Mouse (Mus musculus) heart, adult 9 months (tissue): Measurements from ENCODE around the gene Tom1l2.
A peak's percentile ranks its signal among the peaks of the same experiment; 100 is the strongest.

Experiments used
- DNase-seq, 2 experiments: peaks; one replicate each; pipeline ENCODE4 v3.0.0; 2022; ENCODE audit warnings: low spot score in 2 of 2

Tom1l2 gene

GRCm38 (mm10) chr11:60264651-60265050 lies 88.1 kb downstream of the Tom1l2 start:
- DNase-seq = no peak

GRCm38 (mm10) chr11:60262396-60262795 lies 90.3 kb downstream of the Tom1l2 start:
- no peak for DNase-seq

GRCm38 (mm10) chr11:60260743-60261142 lies 92.0 kb downstream of the Tom1l2 start:
- no peak for DNase-seq

GRCm38 (mm10) chr11:60257696-60258095 lies 95.0 kb downstream of the Tom1l2 start:
- DNase-seq = no peak

- DNase-seq = no peak
Measured at GRCm38 (mm10) chr11:60256713-60257112, 96.0 kb downstream of the Tom1l2 start.

- peak; percentile 41 to 45 for DNase-seq
Measured at GRCm38 (mm10) chr11:60256176-60256681, 96.5 kb downstream of the Tom1l2 start.

- no peak for DNase-seq
Measured at GRCm38 (mm10) chr11:60255639-60256038, 97.1 kb downstream of the Tom1l2 start.

- DNase-seq = no peak
Measured at GRCm38 (mm10) chr11:60255181-60255580, 97.5 kb downstream of the Tom1l2 start.

GRCm38 (mm10) chr11:60254308-60254707 lies 98.4 kb downstream of the Tom1l2 start:
- DNase-seq = peak in 1 of 2 experiments; percentile 48

GRCm38 (mm10) chr11:60253546-60253945 lies 99.2 kb downstream of the Tom1l2 start:
- DNase-seq = no peak

- DNase-seq = peak; percentile 38 to 46
Measured at GRCm38 (mm10) chr11:60250971-60251643, 101.6 kb downstream of the Tom1l2 start.

GRCm38 (mm10) chr11:60249885-60250284 lies 102.8 kb downstream of the Tom1l2 start:
- no peak for DNase-seq

GRCm38 (mm10) chr11:60248596-60249404 lies 103.9 kb downstream of the Tom1l2 start:
- DNase-seq = no peak

GRCm38 (mm10) chr11:60247753-60248550 lies 104.8 kb downstream of the Tom1l2 start:
- DNase-seq = no peak

- DNase-seq = no peak
Measured at GRCm38 (mm10) chr11:60246077-60246476, 106.6 kb downstream of the Tom1l2 start.

- DNase-seq = no peak
Measured at GRCm38 (mm10) chr11:60244503-60245143, 108.1 kb downstream of the Tom1l2 start.

GRCm38 (mm10) chr11:60240509-60240908 lies 112.2 kb downstream of the Tom1l2 start:
- no peak for DNase-seq

- no peak for DNase-seq
Measured at GRCm38 (mm10) chr11:60235351-60235750, 117.4 kb downstream of the Tom1l2 start.

- peak; percentile 46 to 53 for DNase-seq
Measured at GRCm38 (mm10) chr11:60233235-60233634, 119.5 kb downstream of the Tom1l2 start.

GRCm38 (mm10) chr11:60232441-60233058 lies 120.2 kb downstream of the Tom1l2 start:
- no peak for DNase-seq

GRCm38 (mm10) chr11:60231951-60232350 lies 120.8 kb downstream of the Tom1l2 start:
- no peak for DNase-seq
